Mouse (Mus musculus) brain, embryonic 18.5 days (tissue): ENCODE measurements around the gene 4931409K22Rik.

ENCODE experiments used
- DNase-seq: peaks from one replicate; pipeline ENCODE4 v3.0.0-alpha.2; 2012; ENCODE audit warnings: low read depth, low spot score

The 4931409K22Rik gene

DNA sequence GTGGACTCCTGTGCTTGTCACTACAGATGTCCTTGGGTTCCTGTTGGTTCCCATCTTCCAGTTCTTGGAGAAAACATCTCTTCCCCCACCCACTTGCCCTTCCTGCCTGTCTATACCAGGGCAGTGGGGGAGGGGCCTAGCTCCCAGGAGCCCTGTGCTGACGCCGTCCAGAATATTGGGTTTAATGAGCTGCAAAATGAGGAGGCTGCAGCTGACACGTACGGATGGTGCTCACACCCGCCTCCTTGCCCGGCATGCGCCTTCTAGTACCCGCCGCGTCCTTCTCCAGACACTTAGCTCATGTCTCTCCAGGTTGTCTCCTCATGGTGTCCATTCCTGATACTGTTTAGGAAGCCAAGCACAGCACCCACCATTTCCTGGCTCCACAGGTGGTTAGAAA, 57.5 kb downstream of the 4931409K22Rik start:
- no peak for DNase-seq

DNA sequence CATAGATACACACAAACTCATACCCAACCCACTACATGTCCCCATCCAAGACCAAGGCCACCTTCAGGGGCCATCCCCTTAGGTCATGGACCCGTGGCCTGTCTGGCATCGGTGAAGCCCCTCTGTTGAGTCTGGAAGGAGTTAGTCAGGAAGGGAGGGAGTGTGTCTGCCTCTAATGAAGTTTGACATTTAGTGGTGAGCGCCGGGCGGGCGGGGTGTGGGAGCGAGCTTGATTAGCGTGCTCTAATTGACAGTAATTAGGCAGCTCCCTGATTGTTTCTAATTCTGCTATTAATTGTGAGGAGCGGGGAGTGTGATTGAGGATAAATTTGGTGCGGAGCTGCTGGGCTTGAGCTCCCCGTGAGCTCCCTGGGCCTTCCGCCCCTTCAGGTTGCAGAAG, 59.1 kb downstream of the 4931409K22Rik start:
- DNase-seq, result no peak

DNA sequence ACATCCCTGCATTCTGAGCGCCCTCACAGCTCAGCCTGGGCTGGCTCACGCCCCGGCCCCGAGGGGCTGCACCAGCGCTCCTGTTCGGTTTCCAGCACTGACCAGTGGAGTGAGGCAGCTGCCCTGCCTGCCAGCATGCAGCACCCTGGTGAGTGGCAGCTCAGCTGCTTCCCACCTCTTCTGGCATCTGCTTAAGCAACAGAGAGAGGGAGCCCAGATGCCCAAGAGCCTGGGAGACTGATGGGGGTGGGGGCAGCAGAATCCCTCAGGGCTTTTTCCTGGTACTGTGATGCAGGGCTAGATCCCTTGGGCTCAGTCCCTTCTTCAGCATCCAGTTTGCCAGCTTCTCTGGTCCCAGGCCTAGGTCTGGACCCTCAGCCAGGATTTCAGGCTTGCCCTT, 59.9 kb downstream of the 4931409K22Rik start:
- DNase-seq, result no peak

DNA sequence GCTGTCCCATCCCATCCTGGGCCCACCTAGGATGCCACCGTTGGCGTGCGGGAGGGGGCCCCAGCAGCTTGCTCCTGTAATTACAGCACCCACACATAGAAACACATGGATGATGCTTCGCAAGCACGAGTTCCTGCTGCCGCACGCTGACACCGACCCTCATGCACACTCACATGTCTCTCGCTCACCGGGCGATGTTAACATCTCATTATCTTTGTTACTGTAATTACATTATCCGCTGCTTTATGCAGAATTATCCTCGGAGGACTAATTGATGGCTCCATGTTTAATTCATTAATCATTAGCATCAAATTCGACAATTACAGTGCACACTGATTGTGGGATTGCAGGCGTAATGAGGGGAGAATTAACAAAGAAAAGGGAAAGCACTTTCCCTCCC, 61.6 kb downstream of the 4931409K22Rik start:
- no peak for DNase-seq
